8 mouse cellular contexts compared by ENCODE assay signal in the genomic region with DNA sequence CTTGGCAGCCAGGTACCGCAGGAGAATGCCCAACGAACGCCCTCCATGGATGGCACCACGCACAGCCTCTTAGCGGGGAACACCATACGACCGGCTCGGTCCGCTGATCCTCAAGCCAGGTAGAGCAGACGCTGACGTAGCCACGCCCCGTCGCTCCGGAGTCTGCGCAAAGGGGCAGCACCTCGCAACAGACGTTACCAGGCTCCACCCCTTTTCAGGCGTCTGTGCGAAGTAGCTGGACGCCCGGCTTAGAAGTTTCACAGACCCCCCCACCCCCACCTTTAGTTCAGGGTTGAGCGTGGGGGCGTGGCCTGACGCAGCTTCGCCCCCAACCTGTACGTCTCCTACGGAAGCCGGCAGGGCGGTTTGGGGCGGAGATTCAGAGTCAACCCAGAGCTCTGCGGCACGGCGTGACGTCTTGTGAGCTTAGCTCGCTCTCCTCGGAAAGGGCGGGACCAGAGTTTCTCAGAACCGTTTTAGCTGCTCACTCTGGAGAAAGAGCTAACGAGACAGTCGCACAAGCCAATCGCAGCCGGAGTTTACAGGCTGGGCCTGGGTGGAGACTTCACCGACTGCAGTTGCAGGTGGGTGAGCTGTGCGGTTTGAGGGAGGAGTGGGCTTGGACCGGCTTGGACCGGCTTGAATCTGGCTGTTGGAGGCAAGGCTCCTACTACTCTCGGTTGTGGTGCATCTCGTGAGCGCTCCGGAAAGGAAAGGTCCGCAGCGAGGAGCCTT. TPM values are rescaled to one million over a fixed set of nuclear protein-coding genes. Genes with fewer than 3 reads are reported as not detected.
DNase-seq lines count a peak whose midpoint lies in the region; ATAC-seq lines count a peak whose summit lies in the region.

Aasdhppt (minus strand) TSS at position 121 of the 735 bp plus-strand sequence.
Kbtbd3 (plus strand) TSS at position 483 of the 735 bp plus-strand sequence.

- ATAC-seq in intestine, embryonic 14.5 days (replicated peaks; ENCODE audit: low FRiP score, low TSS enrichment, low read depth) = peak; percentile 98

- WGBS in intestine, embryonic 14.5 days = under 1% methylated on average over 53 of the region's 53 CpGs

- H3K27ac ChIP-seq in intestine, embryonic 14.5 days (ENCODE audit: low read depth) = peak within 1 kb of the TSS; percentile 88

- H3K27me3 ChIP-seq in intestine, embryonic 14.5 days (replicated peaks; ENCODE audit: control insufficient read depth, insufficient read depth, low read length) = no peaks in the 10 kb centered on the region

- peak; percentile 96 to 97 for DNase-seq in adrenal gland, adult 18-20 months (ENCODE audit: low spot score in 2 of 2)
- peak; percentile 100 for DNase-seq in embryo, embryonic 11 days
- DNase-seq in gastrocnemius, postnatal 25 days = peak; percentile 99
- peak; percentile 97 for DNase-seq in intestine, embryonic 14.5 days (ENCODE audit: low spot score)
- peak; percentile 99 to 100 for DNase-seq in left cerebral cortex, postnatal 14 days (ENCODE audit: low spot score in 2 of 2)
- DNase-seq in mesoderm, embryonic 11.5 days (ENCODE audit: low read depth, low spot score) = peak; percentile 100
- DNase-seq in right cerebral cortex, postnatal 36 days (ENCODE audit: low spot score in 2 of 2) = peak; percentile 99 to 100
- peak; percentile 99 for DNase-seq in yolk sac, embryonic 10.5 days (ENCODE audit: low spot score)

- intact Hi-C loops in left cerebral cortex, postnatal 14 days (cut with DNase I) = loop anchor here (5.0 to 10.0 kb wide), 3 partner anchors 68 to 907 kb away; partner anchors contain the start of genes Cwf19l2, Gucy1a2 and Msantd4

- H3K4me3 ChIP-seq in intestine, embryonic 14.5 days (ENCODE audit: low read depth, low read length) = peak within 1 kb of the TSS; percentile 82

- H3K4me2 ChIP-seq in intestine, embryonic 14.5 days (ENCODE audit: low read length) = peak within 1 kb of the TSS; percentile 71

- H3K36me3 ChIP-seq in intestine, embryonic 14.5 days (ENCODE audit: control insufficient read depth, insufficient read depth, low read length) = no peaks in the 10 kb centered on the region

- peaks cover 14% of the 10 kb centered on the region for H3K4me1 ChIP-seq in intestine, embryonic 14.5 days (replicated peaks; ENCODE audit: control insufficient read depth, insufficient read depth, low read length)

- peak within 1 kb of the TSS; percentile 76 for H3K9ac ChIP-seq in intestine, embryonic 14.5 days (ENCODE audit: low read length)

- H3K9me3 ChIP-seq in intestine, embryonic 14.5 days (ENCODE audit: control insufficient read depth, low read length) = no peaks in the 10 kb centered on the region

RNA-seq across cellular contexts. Expression of gene Aasdhppt, which starts in this region (rescaled TPM):
- total RNA-seq in adrenal gland, adult 18-20 months (2021) = 10 to 100 TPM; 23.9 to 29.0 TPM
- total RNA-seq in gastrocnemius, postnatal 25 days (2021) = 10 to 100 TPM; 10.4 to 11.3 TPM
- 31.3 and 31.5 TPM in 2 replicates for polyA plus RNA-seq in intestine, embryonic 14.5 days (2014; fragmentation: Nextera tagmentation; extraction: Ambion mirVana)
- 10 to 100 TPM; 23.5 to 24.9 TPM for total RNA-seq in left cerebral cortex, postnatal 14 days (2021)

RNA-seq across cellular contexts. Expression of gene Kbtbd3, which starts in this region (rescaled TPM):
- 1 to 10 TPM; 2.8 to 3.1 TPM for total RNA-seq in adrenal gland, adult 18-20 months (2021)
- 1 to 10 TPM; 4.3 to 4.5 TPM for total RNA-seq in gastrocnemius, postnatal 25 days (2021)
- 5.5 and 6.2 TPM in 2 replicates for polyA plus RNA-seq in intestine, embryonic 14.5 days (2014; fragmentation: Nextera tagmentation; extraction: Ambion mirVana)
- total RNA-seq in left cerebral cortex, postnatal 14 days (2021) = 10 to 100 TPM in 1 of 2 experiments, 1 to 10 TPM in 1; 9.7 to 10.1 TPM

Comparison
In these comparisons a context has a peak if more than half of its experiments do, and no peak if none do; other contexts are left out.
1. Peak in every context shown above with its lines: DNase-seq, ATAC-seq, H3K4me3 ChIP-seq and H3K27ac ChIP-seq.